Mouse (Mus musculus) kidney, adult 18-20 months (tissue): ENCODE measurements at regions not wholly inside any gene's neighbourhood (a gene's known extent, or its start where the extent isn't known, plus 50 kb on each side); places are given as distances from the start of the nearest gene placed in this dataset.

Source experiments
- DNase-seq: peaks from one replicate; pipeline ENCODE4 v3.0.0; 2021

DNA sequence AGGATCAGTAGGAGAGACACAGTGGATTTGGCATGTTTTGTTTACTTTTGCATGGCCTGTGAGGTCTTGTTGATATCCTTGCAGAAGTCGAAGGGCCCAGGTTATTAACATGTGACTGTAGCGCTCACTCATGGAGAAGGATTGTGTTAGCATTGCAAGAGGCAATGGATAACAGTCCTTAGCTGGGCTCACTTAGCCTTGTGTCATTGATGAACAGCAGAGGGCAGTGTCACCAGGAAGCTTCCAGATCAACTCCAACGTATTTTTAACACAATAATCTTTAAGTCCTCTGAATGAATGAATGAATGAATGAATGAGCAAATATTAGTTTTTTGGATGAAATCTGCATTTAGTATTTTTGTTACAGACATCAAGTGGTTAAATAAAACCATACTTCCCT, 133.2 kb upstream of the Car8 start:
- no peak for DNase-seq

DNA sequence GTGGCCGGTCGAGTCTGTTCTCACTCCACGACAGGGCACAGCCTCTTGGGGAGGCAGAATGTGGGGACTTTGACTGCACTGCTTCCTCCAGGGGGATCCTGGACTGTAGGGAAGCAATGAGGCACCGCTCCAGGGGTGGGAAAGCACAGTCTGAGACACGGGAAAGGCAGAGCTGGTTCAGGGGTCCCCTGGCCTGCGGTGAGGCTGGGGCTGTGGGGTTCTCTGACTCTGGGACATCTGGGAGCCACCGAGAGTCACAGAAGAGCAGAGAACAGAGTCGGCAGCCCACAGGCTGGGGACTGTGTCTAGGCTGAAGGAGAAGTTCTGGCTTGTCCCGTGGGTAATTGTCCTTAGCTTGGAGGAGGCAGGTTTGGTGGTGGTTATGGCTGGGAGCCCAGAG, 131.9 kb upstream of the Car8 start:
- DNase-seq: no peak

DNA sequence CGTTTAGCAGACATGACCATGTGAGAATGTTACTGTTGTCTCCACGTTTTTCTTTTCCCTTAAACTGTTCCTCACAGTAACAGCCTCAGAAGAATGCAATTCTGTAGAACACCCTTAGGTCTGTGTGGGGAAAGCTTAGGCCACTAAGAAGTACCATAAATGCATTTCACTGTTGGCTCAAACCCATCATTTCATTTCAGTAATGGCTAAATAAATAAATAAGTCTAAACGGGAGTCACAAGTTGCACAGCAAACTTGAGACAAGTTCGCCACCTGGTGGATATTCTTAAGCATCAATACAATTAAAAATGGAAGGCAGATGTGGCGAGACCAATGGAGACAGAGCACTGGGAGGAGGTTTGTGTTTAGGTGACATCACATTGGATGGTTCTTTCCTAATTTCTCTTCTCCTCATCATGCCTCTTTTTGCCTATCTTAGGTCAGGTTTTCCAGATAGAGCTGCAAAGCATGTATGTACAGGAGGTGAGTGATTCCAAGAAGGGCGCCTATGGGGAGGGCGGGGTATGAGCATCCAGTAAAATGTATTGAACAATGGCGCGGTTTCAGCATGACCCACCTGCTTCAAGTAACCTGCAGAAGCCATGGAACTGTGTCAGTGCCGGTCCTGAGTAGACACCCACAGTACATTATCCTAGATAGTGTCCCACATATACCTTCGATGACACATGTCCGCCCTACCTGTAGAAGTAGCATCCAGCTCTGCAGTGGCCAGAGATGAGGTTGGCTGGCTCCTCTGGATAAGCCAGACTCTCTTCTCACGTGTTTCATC, 128.8 kb upstream of the Car8 start:
- DNase-seq: no peak

DNA sequence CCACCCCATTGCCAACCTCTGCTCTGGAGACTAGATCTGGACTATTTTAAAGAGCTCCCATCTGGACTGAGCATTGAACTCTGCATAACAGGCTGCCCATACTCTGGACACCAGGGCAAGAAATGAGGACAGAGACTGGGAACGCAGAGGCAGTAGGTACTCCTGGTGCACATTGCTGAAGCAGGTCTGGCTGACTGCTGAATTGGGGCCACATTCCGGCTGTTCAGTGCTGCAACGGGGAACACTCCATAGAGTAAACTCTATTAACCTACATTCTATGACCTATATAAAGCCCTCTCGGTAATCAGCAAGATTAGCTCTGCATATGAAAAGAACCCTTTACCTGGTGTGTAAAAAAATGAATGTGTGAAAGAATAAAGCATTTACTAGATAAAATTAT, 128.1 kb upstream of the Car8 start:
- no peak for DNase-seq

GRCm38 (mm10) chr4:8362409-8362808, 123.6 kb upstream of the Car8 start:
- DNase-seq: no peak

GRCm38 (mm10) chr4:8361931-8362330, 123.1 kb upstream of the Car8 start:
- no peak for DNase-seq

GRCm38 (mm10) chr4:8361305-8361704, 122.5 kb upstream of the Car8 start:
- DNase-seq: no peak

DNA sequence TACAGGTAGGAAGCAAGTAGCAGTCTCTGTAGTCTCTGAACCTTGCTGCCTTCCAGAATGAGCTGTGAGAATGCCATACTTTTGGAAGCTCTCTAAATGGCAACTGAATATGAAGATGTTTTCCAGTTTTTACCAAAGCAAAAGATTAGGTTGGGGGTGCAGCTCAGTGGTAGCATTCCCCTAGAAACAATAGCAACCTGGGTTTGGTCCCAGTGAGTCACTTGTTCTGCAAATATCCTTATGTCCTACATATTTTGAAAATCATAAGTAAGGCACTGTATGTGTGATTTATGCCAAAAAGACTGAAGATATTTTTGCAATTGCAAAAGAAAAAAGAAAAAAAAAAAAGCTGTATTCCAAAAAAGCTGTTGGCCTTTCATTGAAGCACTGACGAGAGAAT, 118.6 kb upstream of the Car8 start:
- DNase-seq: no peak

DNA sequence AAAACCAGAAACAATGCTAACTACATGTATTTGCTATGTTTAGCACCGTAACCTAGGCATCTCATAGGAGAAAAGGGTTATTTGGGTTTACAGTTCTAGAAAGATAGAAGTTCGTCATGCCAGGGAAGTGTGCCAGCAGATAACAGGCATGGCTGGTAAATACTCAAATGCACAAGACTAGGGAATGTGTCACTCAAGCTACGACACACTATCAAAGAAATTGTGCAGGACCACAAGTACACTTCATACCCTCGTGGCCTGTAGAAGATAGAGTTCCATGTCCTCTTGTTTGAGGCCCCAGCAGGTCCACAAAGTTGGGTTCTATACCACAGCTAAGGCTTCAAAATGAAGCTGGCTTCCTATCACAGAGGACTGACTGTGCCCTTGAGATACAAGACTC, 103.1 kb upstream of the Car8 start:
- DNase-seq: no peak

- no peak for DNase-seq
These were observed 70.6 kb upstream of the Car8 start for GRCm38 (mm10) chr4:8309241-8309987.

GRCm38 (mm10) chr4:8292563-8292962, 53.7 kb upstream of the Car8 start:
- DNase-seq: peak; percentile 5

DNA sequence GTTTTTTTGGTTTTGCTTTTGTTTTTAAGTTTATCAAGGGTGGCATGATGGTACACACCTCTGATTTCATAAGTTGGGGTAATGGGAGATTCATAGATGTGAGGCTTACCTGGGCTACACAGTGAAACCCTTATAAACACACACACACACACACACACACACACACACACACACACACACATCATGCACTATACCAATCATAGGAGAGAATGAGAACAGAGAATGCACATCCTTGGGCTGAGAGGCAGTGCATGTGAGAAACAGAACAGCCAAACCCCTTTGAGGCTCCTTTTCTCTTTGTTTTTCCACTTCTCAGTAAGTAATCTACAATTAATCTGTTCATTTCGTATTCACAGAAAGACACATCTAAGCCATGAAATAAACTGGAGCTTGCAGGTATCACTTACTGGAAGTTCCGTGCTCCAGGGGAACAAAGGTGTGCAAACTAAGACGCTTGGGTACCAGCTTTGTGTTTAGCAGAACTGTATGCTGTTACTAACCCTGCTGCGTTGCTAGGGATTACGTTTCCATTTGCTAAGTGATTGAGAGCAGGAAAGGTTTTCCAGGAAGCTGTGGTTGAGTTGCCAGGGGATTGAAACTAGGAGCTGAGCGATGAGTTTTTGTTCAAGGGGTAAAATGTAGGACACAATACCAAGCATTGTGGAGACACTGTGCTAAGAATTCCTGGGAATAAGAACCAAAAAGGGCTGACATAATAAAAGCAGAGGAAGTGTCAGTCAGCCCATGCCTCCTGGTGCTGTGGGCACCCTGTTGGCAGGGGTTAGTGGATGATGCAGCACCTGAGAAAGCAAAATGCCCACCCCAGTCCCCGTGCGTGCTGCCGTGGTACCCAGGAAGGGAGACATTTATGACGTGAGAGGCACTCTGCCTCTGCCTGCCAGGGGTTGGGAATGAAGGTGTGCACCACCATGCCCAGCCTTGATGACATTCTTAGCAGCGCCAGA, 53.0 kb upstream of the Car8 start:
- DNase-seq: no peak

DNA sequence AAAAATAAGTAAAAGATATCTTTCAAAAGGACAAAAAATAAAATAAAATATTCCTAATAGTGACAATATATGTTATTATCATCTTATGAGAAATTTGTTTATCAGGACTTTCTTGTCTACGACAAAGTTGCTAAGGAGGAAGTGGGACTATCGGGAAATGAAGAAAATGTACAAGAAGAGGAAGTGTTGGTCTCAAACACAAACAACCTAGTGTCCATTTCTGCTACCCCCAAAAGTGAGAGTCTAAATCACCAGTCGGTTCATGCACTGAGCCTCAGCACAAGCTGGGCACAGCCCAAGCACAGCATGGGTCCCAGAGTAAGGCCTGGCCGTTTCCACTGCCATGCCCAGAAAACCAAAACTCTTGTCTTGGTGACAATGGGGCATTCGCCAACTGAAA, 51.1 kb upstream of the Car8 start:
- DNase-seq: no peak
